Mouse (Mus musculus): ENCODE measurements around the gene Clic6.

The Clic6 gene

DNA sequence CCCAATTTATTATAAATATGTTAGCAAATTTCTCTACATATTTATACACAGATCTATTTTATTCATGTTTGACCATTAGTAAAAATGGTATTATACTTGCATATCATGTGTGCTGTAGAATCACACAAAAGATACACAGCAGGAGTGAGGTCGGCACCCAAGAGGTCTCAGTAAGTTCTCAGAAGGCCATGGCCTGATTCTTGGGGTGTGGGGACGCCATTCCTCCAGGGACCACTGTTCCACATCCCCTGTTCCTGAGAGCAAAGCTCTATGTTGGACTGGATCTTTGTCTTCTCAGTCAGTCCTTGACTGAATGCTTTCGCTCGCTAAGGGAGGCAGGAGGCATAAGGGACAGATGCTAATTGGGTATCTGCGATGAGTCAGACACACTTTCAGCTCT lies at the start of gene Clic6:
Gene Clic6 (plus strand): TSS at position 301 of the 400 bp plus-strand sequence.
- DNase-seq (ENCODE audit: extremely low read depth, insufficient read length, low spot score), result no peak

DNA sequence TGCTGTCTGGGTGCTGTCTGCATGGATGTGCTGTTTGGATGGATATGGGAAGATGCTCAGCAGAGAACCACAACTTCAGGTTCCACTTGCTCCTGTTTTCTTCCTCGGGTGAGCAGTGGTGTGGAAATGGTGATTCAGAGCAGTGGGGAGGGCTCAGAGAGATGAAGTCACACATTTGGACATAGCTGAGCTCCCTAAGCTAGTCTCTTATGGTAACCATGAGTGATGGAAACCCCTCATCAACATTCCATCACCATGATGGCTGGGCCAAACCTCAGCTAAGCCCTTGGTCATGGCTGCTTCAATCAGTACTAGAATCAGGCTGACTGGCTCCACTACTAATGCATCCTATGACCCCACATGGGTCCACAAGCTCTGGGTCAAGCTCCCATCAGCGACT lies 45.8 kb upstream of the Clic6 start:
- no peak for DNase-seq (ENCODE audit: extremely low read depth, insufficient read length, low spot score)

DNA sequence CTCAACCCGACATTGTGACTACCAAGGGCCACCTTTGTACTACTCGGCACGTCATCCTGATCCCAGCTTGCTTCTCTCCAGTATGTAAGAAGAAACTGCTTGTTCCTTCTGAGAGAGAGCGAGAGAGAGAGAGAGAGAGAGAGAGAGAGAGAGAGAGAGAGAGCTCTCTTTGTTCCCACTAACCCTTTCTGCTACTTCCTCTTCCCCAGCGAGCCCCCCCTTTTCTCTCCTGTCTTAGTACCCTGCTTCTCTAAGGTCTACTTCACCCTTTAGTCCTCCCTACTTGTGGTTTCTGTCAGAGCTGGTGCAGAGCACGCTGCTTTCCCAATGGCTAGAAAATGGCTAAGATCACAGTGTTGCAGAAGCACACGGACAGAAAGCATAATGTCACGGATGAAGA lies 45.3 kb upstream of the Clic6 start:
- no peak for DNase-seq (ENCODE audit: extremely low read depth, insufficient read length, low spot score)

DNA sequence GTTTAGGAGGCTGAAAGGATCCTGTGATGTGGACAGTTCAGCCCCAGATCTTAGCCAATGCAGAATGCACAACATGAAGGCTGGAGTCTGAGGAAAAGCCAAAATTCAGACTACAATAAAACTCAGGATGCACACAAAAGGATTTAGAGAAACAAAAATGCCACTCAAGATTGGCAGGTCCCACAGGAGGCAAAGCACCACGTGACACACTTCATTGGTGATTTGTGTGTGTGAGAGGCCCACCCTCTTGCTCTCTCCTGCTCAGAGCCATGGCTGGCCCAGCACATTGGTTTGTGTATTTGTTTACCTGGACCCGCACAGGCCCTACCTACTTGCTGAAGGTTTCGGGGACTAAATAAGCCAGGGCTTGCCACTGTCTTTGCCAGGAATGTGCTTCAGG lies 44.3 kb upstream of the Clic6 start:
- no peak for DNase-seq (ENCODE audit: extremely low read depth, insufficient read length, low spot score)

DNA sequence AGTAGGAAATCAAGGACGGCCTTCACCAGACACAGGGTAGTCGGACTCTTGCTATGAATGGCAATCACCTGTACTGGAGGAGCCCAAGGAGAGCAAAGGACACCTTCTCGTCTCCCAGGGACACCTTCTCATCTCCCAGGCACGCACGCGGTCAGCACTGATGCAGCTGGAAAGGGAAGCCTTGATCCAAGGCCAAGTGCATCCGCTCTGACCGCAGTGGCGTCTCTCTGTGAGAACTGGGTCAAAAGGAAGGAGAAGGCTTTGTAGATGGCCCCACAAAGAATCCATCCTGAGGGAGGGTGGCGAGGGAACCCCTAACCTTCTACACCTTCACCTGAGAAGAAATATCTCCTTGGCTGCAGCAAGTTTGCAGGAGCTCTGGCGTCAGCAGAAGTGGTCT lies 43.4 kb upstream of the Clic6 start:
- no peak for DNase-seq (ENCODE audit: extremely low read depth, insufficient read length, low spot score)

DNA sequence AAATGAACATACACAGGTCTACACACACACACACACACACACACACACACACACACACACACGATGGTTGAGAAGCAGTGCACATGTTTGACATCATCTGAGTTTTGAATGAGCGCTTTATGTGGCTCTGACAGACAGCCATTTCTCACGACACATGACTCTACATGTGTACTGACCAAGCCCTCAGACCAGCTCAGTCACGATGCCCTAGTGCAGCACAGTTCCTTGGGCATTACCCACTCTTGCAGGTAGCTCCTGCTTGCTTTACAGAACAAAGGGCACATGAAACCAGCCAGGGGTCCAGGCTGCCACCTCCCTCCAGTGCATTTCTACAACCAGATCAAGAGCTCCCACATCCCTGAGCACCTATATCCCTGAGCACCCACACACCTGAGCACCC lies 42.6 kb upstream of the Clic6 start:
- no peak for DNase-seq (ENCODE audit: extremely low read depth, insufficient read length, low spot score)

DNA sequence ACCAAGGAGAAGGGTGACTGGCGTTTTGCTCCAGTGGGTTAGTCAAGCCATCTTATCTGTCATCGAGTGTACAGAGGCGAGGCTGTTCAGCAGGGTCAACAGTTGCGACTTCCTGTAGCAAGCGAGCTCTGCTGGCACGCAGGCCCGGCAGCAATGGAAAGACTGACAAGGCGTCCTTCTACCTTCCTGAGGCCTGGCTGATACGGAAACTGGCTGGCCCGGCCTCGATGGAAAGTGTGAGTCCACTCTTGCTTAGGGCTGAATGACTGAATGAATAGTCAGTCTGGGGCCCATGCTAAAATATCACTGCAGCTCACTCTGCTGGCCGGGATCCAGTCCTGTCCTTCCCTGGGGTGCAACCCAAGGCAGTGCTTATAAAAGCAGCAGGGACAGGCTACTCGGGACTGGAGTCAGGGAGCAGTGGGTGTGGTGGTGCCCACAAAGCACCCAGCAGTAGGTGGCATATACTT lies 41.9 kb upstream of the Clic6 start:
- no peak for DNase-seq (ENCODE audit: extremely low read depth, insufficient read length, low spot score)

DNA sequence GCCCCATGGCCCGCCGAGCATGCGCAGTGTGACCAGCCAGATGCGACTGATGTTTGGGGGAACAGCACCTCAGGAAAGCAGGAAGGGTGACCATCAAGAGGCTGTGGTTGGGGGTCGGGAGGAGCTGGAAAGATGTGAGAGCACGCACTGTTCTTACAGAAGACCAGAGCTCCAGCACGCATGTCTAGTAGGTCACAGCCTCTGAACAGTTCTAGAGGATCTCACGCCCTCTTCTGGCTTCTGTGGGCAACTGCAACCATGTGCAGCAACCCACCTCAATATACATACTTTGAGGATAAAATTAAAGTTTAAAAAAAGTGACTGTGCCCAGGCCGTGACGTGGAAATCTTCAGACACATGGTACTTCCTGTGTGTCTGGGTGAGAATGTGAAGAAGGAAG lies 40.2 kb upstream of the Clic6 start:
- DNase-seq (ENCODE audit: extremely low read depth, insufficient read length, low spot score), result no peak

DNA sequence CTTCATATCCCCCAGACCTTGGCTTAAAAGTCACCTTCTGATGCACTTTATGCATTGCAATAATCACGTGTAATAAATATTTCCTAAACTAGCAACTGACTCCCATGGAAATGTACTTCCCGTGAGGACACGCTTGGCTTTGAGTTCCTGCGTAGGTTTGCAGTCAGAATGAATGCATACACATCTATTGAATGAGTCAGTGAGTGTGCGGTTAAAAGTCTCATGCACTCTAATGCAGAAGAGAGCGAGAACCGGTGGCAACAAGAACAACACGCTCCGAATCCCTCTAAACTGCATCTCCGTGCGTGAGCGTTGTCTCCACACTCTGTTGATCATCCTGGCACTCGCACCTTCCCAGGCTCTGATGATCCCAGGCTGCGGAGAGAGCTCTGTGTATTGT lies 36.5 kb upstream of the Clic6 start:
- DNase-seq (ENCODE audit: extremely low read depth, insufficient read length, low spot score), result no peak

DNA sequence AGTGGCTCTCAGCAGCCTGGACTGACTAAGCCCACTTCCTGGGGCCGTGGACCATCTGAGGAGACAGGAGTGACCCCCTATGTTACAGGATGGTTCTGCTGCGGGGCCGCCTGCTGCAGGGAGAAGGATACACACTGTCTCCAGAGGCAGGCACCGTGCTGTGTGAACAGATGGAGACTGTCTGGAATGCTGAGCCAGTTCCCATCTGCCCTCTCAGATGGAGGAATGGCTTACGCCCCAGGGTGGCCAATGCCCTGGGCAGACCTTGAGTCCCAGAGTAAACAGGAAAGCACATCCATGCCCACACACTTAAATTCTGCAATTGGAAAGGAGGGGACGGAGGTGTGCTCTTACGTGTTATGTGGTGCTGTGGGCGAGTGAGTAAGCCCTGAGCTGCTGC lies 35.2 kb upstream of the Clic6 start:
- no peak for DNase-seq (ENCODE audit: extremely low read depth, insufficient read length, low spot score)

DNA sequence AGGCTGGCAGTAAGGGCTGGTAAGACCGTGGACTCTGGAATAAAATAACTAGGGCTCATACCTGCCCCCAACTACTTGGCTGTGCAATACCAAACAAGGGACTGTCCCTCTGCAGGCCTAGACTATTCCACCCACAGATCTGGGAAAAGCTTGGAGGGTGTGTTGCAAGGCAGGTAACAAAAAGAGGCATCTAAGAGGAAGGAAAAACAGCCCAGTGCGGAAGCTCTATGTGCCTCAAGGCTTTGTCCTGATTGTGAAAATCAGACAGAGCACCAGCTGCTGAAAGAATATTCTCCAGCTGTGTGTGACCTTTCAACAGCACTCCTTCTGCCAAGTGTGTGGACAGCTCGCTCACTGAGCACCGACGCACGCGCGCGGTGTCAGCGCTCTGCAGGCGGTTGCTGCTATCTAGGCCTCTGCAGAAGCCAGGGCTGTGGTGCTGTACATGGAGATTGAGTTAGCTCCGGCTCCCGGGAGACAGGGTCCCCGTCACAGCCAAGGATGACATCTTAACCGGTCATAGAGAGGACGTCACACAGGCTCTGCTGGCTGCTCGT lies 33.9 kb upstream of the Clic6 start:
- DNase-seq (ENCODE audit: extremely low read depth, insufficient read length, low spot score), result no peak

DNA sequence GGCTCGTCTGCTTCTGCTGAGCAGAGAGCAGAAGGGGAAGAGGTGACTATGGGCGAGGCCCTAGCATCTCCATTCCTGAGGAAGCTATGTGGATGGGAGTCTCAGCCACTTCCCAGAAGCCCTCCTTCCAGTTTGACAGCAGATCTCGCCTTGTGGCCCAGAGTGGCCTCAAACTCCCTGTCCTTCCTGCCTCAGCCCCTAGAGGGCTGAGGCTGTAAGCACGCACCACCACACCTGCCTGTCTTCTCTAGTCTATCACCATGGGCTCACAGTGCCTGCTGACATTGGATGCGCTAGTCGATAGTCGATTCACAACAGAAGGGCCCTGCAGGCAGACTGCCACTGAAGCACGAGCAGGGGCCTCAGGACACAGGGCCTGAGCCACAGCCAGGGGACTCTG lies 32.9 kb upstream of the Clic6 start:
- no peak for DNase-seq (ENCODE audit: extremely low read depth, insufficient read length, low spot score)

DNA sequence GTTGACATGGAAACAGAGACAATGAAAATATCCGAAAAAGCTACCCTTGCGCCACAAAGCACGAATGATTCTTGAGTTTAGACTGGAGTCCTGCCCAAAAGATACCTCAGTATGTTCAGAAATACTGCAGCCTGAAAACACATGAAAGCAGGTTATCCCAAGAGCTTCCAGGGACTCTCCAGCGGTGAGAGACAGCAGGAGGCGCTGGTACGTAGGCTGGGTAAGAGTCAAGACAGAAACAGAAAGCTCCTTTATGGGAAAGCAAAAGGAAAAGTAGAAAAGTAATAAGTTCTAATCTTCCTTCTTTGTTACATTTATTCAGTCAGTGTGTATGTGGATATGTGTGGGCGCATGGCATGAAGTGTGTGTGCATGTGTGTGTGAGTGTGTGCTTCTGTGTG lies 31.5 kb upstream of the Clic6 start:
- DNase-seq (ENCODE audit: extremely low read depth, insufficient read length, low spot score), result no peak

DNA sequence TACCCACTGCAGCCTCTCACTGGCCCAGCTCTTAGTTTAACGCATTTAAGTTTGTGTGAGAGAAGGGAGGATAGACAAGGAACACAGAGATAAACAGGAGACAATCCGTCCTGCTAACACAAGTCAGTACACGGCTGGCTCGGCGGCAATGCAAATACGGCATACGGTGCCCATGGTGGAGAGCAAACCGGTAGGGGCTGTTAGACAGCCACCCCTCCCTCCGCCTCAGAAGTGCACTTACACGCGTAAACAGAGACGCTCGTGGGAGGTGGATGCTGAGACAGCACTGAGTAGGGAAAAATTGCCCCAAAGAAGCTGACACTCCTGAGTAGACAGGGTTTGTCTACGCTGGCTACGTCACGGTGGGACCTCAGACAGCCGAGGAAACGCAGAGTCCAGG lies 31.0 kb upstream of the Clic6 start:
- no peak for DNase-seq (ENCODE audit: extremely low read depth, insufficient read length, low spot score)

DNA sequence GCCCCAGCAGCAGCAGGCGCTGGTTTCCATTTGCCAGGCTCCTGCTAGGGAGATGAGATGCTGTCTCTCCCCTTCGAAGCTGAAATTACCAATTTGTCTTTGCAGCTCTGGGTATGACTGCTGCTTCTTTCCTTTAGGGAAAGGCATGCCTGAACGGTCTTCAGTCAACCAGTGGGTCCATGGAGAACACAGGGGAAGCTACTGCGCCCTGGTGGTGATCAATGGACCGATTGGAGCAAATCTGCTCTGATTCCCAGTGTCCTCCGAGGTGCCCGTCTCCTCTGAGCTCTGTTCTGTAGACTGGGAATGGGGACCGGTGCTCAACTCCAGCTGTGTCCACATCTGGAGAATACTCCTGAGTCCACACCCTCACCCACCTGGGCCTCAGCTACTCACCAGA lies 30.0 kb upstream of the Clic6 start:
- DNase-seq (ENCODE audit: extremely low read depth, insufficient read length, low spot score), result no peak

DNA sequence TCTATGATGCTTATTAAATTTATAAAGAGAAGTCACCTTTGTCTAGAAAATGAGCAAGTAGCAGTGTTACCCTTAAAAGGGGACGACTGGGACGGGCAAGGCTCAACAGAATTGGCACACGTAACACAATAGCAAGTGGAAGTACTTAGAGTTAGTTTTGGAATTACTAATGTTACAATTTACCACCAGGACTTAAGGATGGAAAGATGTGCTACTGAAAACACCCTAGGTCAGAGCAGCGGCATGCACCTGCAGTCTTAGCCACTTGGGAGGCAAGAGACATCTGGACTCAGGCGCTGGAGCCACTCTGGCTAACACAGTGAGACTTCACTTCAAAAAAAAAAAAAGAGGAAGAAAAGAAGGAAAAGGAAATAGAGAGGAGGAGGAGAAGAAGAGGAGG lies 29.6 kb upstream of the Clic6 start:
- no peak for DNase-seq (ENCODE audit: extremely low read depth, insufficient read length, low spot score)

DNA sequence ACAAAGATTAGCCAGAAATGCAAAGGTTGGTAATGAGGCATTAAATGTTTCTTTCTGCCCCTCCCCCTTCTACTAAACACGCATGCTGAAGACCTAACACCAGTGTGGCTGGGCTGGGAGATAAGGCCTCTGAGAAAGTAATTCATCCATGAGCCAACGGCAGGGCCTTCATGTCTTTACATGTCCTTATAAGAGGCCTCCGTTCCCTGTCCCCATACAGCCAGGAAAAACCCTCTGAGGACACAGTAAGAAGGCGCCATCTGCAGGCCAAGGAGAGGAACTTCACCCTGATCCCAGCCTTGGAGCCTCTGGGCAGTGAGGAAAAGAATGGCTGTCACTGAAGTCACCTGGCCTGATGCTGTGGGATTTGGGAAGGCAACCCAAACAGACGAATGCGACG lies 27.9 kb upstream of the Clic6 start:
- DNase-seq (ENCODE audit: extremely low read depth, insufficient read length, low spot score), result no peak

DNA sequence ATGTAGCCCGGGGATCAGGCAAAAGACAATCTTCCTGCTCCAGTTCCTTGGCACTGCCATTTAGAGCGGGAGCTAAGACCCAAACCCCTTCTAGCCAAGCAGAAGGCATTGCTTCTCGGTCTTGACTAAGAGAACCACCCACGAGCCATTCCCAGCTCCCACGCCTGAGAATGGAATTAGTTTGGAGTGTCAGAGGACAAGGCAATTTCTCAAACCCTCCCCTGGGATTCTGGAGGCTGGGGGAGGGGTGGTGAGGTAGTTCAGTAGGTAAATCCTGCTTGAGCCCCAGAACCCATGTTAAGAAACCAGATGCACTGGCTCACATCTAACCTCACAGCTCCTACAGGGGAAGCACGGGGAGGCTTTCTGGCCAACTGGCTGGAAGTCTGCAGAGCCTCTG lies 24.1 kb upstream of the Clic6 start:
- no peak for DNase-seq (ENCODE audit: extremely low read depth, insufficient read length, low spot score)

DNA sequence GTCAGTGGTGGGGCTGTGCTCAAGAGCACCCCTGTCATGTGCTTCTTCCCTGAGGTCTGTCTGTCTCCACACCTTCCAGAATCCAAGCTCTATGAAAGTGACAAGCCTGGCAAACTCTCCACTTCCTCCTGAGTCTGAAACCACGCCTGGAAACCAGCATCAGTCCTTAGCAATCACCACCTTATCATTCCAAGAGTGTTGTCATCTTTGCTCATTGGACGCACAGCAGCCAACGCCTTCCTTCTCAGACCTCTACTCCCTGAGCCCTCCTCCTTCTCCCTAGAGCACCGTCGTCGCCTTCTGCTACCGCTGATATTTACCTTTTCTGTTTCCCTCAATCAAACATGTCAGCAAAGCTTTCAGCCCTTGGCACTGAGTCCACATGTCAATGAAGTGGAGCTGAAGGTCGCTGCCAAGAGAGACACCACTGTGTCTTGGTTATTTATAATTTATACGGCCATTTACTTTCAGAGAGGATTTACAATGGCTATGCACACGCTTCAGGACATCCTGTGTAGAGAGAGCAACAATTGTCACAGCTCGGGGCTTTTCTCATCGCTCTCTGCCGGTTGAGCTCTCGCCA lies 21.1 kb upstream of the Clic6 start:
- DNase-seq (ENCODE audit: extremely low read depth, insufficient read length, low spot score), result no peak

DNA sequence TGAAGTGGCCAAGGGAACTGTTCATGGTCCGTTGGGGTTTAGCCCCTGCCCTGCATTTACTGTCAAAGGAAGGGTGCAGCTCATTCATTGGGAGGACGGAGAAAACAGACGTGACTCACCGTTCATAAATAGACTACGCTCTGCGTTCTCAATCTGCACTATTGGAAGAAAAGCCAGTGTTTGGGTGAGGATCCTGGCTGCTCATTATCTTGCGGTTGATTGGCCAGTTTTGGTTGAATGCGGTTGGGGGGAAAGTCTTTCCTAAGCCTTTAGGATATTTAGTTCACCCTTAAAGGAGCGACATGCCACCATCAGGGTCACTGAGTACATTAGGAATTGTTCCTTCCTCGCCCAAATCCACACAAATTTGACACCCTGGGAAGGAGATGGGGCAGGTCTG lies 20.3 kb upstream of the Clic6 start:
- no peak for DNase-seq (ENCODE audit: extremely low read depth, insufficient read length, low spot score)

DNA sequence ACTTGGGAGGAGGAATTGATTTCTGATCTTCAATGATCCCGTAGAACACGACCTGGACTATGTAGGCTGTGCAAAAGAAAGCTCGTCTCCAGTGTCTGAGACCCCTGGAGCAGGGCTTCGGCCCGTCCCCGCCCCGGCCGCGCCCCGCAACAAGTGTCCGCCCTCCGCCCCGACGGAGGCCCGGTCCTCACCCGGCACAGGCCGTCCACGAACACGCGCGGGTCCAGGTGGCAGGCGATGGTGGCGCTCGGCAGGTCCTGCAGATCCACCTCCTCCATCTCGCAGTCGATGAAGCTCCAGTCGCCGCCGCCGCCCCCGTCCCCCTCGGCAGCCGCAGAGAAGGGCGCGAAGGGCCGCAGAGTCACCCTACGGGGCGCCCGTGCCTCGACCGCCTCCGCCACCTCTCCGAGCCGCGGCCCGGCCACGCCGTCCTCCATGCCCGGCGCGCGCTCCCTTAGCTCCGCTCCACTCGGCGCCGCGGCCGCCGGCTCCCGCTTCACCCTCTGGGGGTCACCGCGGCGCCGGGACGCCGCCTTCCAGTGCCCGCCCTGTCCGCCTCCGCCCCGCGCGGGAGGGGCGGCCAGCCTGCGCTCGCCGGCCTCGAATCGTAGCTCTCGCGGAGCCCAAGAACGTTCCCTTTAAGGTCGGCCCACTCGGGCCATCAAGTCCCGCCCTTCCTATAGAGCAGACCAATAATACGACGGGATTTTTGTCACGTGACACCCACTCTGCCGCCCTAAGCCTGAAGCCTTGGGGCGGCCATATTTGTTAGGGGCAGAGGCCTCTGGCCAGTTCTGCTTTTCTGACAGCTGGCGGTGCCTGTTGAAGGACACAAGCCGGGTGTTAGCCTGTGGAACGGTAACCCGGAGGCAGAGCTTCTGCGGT lies 19.7 kb upstream of the Clic6 start:
- DNase-seq (ENCODE audit: extremely low read depth, insufficient read length, low spot score), result peak; percentile 94

DNA sequence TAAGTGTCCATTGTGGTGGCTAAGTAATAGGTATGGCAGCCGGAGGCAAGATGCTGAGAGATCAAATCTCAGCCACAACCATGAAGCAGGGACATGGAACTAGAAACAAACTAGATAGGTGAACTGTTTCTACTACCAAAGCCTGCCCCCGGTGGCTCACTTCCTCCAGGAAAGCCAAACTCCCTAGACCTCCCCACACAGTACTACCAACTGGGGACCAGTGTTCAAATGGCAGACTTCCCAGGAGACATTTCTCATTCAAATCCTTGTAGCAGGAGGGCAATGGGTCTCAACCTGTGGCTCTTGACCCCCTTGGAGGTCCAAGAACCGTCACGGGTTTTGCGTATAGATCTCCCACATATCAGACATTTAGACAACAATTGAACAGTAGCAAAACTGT lies 18.5 kb upstream of the Clic6 start:
- no peak for DNase-seq (ENCODE audit: extremely low read depth, insufficient read length, low spot score)

Data from 3134 (cell line).